Mouse (Mus musculus): ENCODE results near the gene Eml4. TPM values are rescaled to one million over a fixed set of nuclear protein-coding genes. Genes with fewer than 3 reads are reported as not detected.

The Eml4 gene
- polyA plus RNA-seq (2012) = 4.5 and 5.0 TPM in 2 replicates

GRCm38 (mm10) chr17:83350379-83351091 is at the start of gene Eml4:
Gene Eml4, plus strand, starts transcription at chr17:83350931.

DNA sequence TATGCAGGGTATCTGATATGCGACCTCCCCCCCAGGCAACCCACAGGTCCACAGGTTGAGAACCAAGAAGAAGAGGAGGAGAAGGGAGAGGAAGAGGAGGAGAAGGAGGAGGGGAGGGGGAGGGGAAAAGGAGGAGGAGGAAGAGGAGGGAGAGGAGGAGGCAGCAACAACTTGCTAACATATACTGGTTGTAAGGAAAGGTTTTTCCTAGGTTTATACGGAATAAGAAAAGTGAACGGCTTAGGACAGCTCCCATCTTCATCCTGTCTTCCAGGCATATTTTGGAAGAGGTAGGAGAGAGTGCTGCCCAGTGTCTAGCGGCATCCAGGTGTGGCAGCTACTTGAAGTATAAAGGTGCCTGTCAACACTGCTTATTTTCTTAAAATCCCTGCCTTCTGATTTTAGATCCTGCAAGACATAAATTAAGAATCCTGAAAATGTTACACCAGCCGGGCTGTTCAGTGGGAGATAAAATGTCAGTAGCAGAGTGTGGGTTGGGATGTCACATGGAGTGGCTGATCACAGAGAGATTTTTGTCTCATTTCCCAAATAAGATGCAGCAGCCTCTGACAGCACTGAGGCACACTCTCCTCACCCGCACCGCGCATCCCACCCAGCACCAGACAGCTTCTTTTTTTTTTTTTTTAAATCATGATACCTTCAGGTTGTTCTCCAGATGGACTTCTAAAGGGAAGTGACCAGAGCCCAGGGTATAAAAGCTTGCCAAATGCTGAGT is 166.7 kb downstream of the Eml4 start, which contains the start of gene Cox7a2l:
Cox7a2l (minus strand) TSS at position 51 of the 736 bp plus-strand sequence.

Other genes with a start within 250 kb of the Eml4 start
- gene Pkdcc, start 135.6 kb upstream of the Eml4 start, polyA plus RNA-seq (2012) = 1.1 and 3.0 TPM in 2 replicates
- gene Cox7a2l, start 166.4 kb downstream of the Eml4 start, polyA plus RNA-seq (2012) = 257 and 280 TPM in 2 replicates